Comparison of ENCODE assay signal across 10 mouse cellular contexts in the genomic region with DNA sequence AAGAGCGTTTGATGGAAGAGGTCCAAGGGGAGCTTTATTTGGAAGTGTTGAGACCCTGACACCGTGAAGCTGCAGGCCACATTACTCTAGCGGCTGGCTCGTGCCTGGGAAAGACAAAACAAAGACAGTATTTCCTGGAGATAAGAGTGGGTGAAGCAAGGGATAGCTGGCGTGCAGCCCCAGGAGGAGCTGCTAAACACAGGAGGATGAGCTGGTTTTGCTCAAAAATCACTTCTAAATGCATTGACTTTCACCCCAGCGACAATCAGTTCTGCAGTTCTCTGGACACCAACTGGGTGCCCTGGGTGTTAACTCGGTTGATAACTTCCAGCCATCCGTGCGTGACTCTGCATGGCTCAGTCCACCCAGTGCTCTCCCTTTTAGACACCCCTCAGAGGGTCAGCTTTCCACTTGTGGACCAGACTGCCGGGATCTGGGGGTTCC.
DNase-seq lines count a peak whose midpoint lies in the region; ATAC-seq and TF ChIP-seq lines count a peak whose summit lies in the region.
"Had no signal": no experiment of that assay in that cellular context is flagged by ENCODE, and none has a peak within 500 bp of the region (broad histone marks: within the 10 kb centered on the region; RNA-seq: fewer than 3 reads in every experiment).

No protein-coding gene starts in this region.

- TF ChIP-seq CTCF in heart, adult 2 months (IDR thresholded peaks at IDR 0.05) = no peak

- peak overlapping the region; percentile 42 for H3K4me2 ChIP-seq in heart, embryonic 13.5 days
- no peak overlapping the region for H3K4me2 ChIP-seq in lung, embryonic 16.5 days (ENCODE audit: low read depth, low read length)
- H3K4me2 ChIP-seq: limb, embryonic 13.5 days had no signal

- H3K79me2 ChIP-seq in heart, adult 2 months (replicated peaks; ENCODE audit: control insufficient read depth, insufficient read depth, low read length) = no peaks in the 10 kb centered on the region

- no peak for TF ChIP-seq EP300 in heart, adult 2 months (IDR thresholded peaks at IDR 0.05; ENCODE audit: insufficient read depth, low read depth, low read length)

- H3K36me3 ChIP-seq in heart, adult 2 months (ENCODE audit: control insufficient read depth, insufficient read depth, low read length) = no peaks in the 10 kb centered on the region
- no peaks in the 10 kb centered on the region for H3K36me3 ChIP-seq in heart, embryonic 13.5 days
- H3K36me3 ChIP-seq in lung, embryonic 16.5 days (ENCODE audit: control insufficient read depth, insufficient read depth, low read length) = no peaks in the 10 kb centered on the region
- H3K36me3 ChIP-seq: limb, embryonic 13.5 days had no signal

- no peak for TF ChIP-seq POLR2A in heart, adult 2 months (IDR thresholded peaks at IDR 0.05; ENCODE audit: insufficient read depth, low read depth, low read length)

- no peaks in the 10 kb centered on the region; the same call in 1 of the 2 replicates for H3K4me1 ChIP-seq in heart, adult 2 months (ENCODE audit: control insufficient read depth, insufficient read depth, low read length)
- peaks cover 30% of the 10 kb centered on the region for H3K4me1 ChIP-seq in heart, embryonic 13.5 days
- peaks cover 9% of the 10 kb centered on the region for H3K4me1 ChIP-seq in lung, embryonic 16.5 days (replicated peaks; ENCODE audit: control insufficient read depth, insufficient read depth, low read length)

- 25% methylated on average over 10 of the region's 10 CpGs for WGBS in heart, adult 2 months
- 6% methylated on average over 10 of the region's 10 CpGs for WGBS in heart, embryonic 13.5 days
- 24% methylated on average over 10 of the region's 10 CpGs for WGBS in lung, embryonic 16.5 days

- no peak overlapping the region for H3K27ac ChIP-seq in heart, adult 2 months
- peak overlapping the region; percentile 48 for H3K27ac ChIP-seq in heart, embryonic 13.5 days (replicated peaks)
- no peak overlapping the region for H3K27ac ChIP-seq in lung, embryonic 16.5 days (ENCODE audit: low read length)
- H3K27ac ChIP-seq: limb, embryonic 13.5 days had no signal

- no peak overlapping the region for H3K4me3 ChIP-seq in heart, adult 2 months
- H3K4me3 ChIP-seq in heart, embryonic 13.5 days = no peak overlapping the region
- H3K4me3 ChIP-seq in lung, embryonic 16.5 days (ENCODE audit: low read length) = no peak overlapping the region
- H3K4me3 ChIP-seq: limb, embryonic 13.5 days had no signal

- no peaks in the 10 kb centered on the region for H3K9me3 ChIP-seq in heart, embryonic 13.5 days
- H3K9me3 ChIP-seq in lung, embryonic 16.5 days (ENCODE audit: control insufficient read depth, low read length) = no peaks in the 10 kb centered on the region
- H3K9me3 ChIP-seq: limb, embryonic 13.5 days had no signal

- no peak for ATAC-seq in heart, embryonic 13.5 days (ENCODE audit: extremely low read depth, insufficient number of reproducible peaks, low FRiP score, low TSS enrichment)
- ATAC-seq in lung, embryonic 16.5 days (ENCODE audit: low read depth) = peak; percentile 95

- 0 out of 2 replicates have a peak, but pooled peaks cover under 1% of the 10 kb centered on the region for H3K27me3 ChIP-seq in heart, adult 2 months (ENCODE audit: control insufficient read depth, insufficient read depth, low read length)
- H3K27me3 ChIP-seq in heart, embryonic 13.5 days (replicated peaks) = no peaks in the 10 kb centered on the region
- no peaks in the 10 kb centered on the region; the same call in 1 of the 2 replicates for H3K27me3 ChIP-seq in lung, embryonic 16.5 days (ENCODE audit: control insufficient read depth, insufficient read depth, low read depth, low read length)
- H3K27me3 ChIP-seq: limb, embryonic 13.5 days had no signal

- intact Hi-C loops in heart, adult 2 months (cut with DNase I) = no loop called here

- DNase-seq in kidney, postnatal 10 days = peak; percentile 52
- DNase-seq in kidney, adult 18-20 months = no peak
- peak; percentile 51 to 64 for DNase-seq in heart, adult 2 months
- DNase-seq in thymus, postnatal 36 days = no peak
- DNase-seq in T-cell, adult 2 months (ENCODE audit: low spot score) = no peak
- DNase-seq in embryo, embryonic 11 days = no peak
- DNase-seq: cerebellum, postnatal 25 days had no signal

- no peak overlapping the region for H3K9ac ChIP-seq in heart, adult 2 months (ENCODE audit: low read depth, low read length)
- H3K9ac ChIP-seq in heart, embryonic 13.5 days = no peak overlapping the region
- H3K9ac ChIP-seq in lung, embryonic 16.5 days (ENCODE audit: low read length) = no peak overlapping the region
- H3K9ac ChIP-seq: limb, embryonic 13.5 days had no signal

Comparison
In these comparisons a context has a peak if more than half of its experiments do, and no peak if none do; other contexts are left out.
1. DNase-seq: peak in kidney, postnatal 10 days (single experiment) and heart, adult 2 months (2 of 2); none in kidney, adult 18-20 months (single experiment), thymus, postnatal 36 days (0 of 2), T-cell, adult 2 months (single experiment) and embryo, embryonic 11 days (single experiment).